Mouse (Mus musculus): ENCODE measurements around the gene Cd101. TPM values are rescaled to one million over a fixed set of nuclear protein-coding genes. Genes with fewer than 3 reads are reported as not detected.

The Cd101 gene
- total and polyA plus RNA-seq, 2 experiments from 2014 or later = 0.11 to 0.43 TPM

GRCm38 (mm10) chr3:100969176-100969917 lies 60.0 kb downstream of the Cd101 start, which contains the start of gene Ttf2:
Ttf2 (minus strand) TSS chr3:100969663.
- Histone ChIP-seq H3K27ac (ENCODE audit: low read depth, low read length) (no peak within 1 kb of the TSS), H3K9ac (peak within 1 kb of the TSS; percentile 31; the same call in 1 of the 2 replicates), H3K4me2 (ENCODE audit: low read depth) (peak within 1 kb of the TSS; percentile 85), H3K36me3 (ENCODE audit: insufficient read depth) (no peaks in the 10 kb centered on the region), H3K27me3 (ENCODE audit: insufficient read depth, low read length) (no peaks in the 10 kb centered on the region), H3K9me3 (ENCODE audit: low read length) (no peaks in the 10 kb centered on the region), H3K4me3 (ENCODE audit: low read depth, low read length) (peak within 1 kb of the TSS; percentile 41), H3K4me1 (ENCODE audit: insufficient read depth) (0 out of 2 replicates have a peak, but pooled peaks cover 4% of the 10 kb centered on the region)
- DNase-seq = peak; percentile 93
- no peak for TF ChIP-seq CTCF (IDR thresholded peaks at IDR 0.05; ENCODE audit: low read depth)
- peak; percentile 99 for ATAC-seq
- WGBS = under 1% methylated on average over 38 of the region's 40 CpGs

DNA sequence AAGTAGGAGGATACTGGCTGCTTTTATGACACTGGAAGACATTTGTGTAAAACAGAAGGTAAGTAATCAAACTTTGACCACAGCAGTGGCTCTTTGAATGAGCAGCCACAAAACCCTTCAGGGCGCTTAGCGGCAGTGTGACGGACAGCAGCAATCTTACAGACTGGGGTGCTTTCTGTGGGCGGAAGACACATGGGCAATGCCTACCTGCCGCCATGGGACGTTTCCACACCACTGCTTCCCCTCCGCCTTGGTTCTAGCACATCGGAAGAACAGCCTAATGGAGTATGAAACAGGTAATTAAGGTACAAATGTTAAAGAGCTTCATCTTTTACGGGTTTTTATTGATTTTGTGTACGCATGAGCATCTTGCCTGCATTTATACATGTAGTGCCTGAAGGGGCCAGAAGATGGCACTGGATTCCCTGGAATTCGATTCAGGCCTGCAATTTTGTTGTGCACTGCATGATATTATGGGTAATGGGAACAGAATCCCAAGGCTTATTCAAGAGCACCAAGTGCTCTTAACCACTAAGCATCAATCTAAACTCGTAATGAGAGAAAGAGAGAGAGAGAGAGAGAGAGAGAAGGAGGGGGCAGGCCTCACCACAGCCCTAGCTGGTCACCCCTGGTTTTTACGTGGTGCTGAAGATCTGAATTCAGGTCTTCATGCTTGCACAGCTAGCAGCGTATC lies 65.4 kb downstream of the Cd101 start:
- Histone ChIP-seq H3K4me3 (ENCODE audit: low read depth, low read length) (no peak overlapping the region), H3K4me1 (ENCODE audit: insufficient read depth) (0 out of 2 replicates have a peak, but pooled peaks cover 2% of the 10 kb centered on the region), H3K4me2 (ENCODE audit: low read depth) (no peak overlapping the region), H3K9me3 (ENCODE audit: low read length) (no peaks in the 10 kb centered on the region), H3K9ac (no peak overlapping the region), H3K27ac (ENCODE audit: low read depth, low read length) (no peak overlapping the region), H3K27me3 (ENCODE audit: insufficient read depth, low read length) (no peaks in the 10 kb centered on the region), H3K36me3 (ENCODE audit: insufficient read depth) (no peaks in the 10 kb centered on the region)
- 74% methylated on average over 14 of the region's 14 CpGs for WGBS
- TF ChIP-seq CTCF (IDR thresholded peaks at IDR 0.05; ENCODE audit: low read depth) = peak; percentile 83
- ATAC-seq (peak; percentile 71), DNase-seq (peak; percentile 86)

GRCm38 (mm10) chr3:100961501-100961900 lies 67.9 kb downstream of the Cd101 start:
- Histone ChIP-seq H3K9ac (no peak overlapping the region), H3K4me2 (ENCODE audit: low read depth) (no peak overlapping the region), H3K27me3 (ENCODE audit: insufficient read depth, low read length) (no peaks in the 10 kb centered on the region), H3K27ac (ENCODE audit: low read depth, low read length) (no peak overlapping the region), H3K36me3 (ENCODE audit: insufficient read depth) (no peaks in the 10 kb centered on the region; the same call in 1 of the 2 replicates), H3K4me3 (ENCODE audit: low read depth, low read length) (no peak overlapping the region), H3K9me3 (ENCODE audit: low read length) (no peaks in the 10 kb centered on the region), H3K4me1 (ENCODE audit: insufficient read depth) (no peaks in the 10 kb centered on the region)
- TF ChIP-seq CTCF (IDR thresholded peaks at IDR 0.05; ENCODE audit: low read depth) = no peak
- ATAC-seq (no peak), DNase-seq (no peak)
- WGBS = 94% methylated on average over 7 of the region's 7 CpGs

GRCm38 (mm10) chr3:100961007-100961406 lies 68.3 kb downstream of the Cd101 start:
- Histone ChIP-seq H3K9me3 (ENCODE audit: low read length) (no peaks in the 10 kb centered on the region), H3K27me3 (ENCODE audit: insufficient read depth, low read length) (no peaks in the 10 kb centered on the region), H3K27ac (ENCODE audit: low read depth, low read length) (no peak overlapping the region), H3K4me3 (ENCODE audit: low read depth, low read length) (no peak overlapping the region), H3K4me1 (ENCODE audit: insufficient read depth) (no peaks in the 10 kb centered on the region), H3K9ac (no peak overlapping the region), H3K4me2 (ENCODE audit: low read depth) (no peak overlapping the region), H3K36me3 (ENCODE audit: insufficient read depth) (no peaks in the 10 kb centered on the region; the same call in 1 of the 2 replicates)
- no peak for ATAC-seq
- no peak for TF ChIP-seq CTCF (IDR thresholded peaks at IDR 0.05; ENCODE audit: low read depth)
- no peak for DNase-seq
- 82% methylated on average over 5 of the region's 5 CpGs for WGBS

DNA sequence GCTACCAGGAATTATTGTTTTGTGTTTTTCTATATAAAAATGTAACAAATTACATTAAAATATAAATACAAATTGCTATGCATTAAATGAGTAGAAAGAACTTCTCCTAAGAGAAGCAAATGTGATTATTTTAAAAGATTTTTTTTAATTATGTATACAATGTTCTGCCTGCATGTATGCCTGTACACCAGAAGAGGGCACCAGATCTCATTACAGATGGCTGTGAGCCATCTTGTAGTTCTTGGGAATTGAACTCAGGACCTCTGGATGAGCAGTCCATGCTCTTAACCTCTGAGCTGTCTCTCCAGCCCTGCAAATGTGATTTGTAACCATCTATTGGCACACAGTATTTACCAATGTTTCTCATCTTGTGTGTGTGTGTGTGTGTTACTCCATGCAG lies 74.7 kb downstream of the Cd101 start:
- H3K27me3 ChIP-seq (ENCODE audit: insufficient read depth, low read length) = no peaks in the 10 kb centered on the region
- ATAC-seq (no peak), DNase-seq (no peak)
- H3K4me2 ChIP-seq (ENCODE audit: low read depth) = no peak overlapping the region
- peak; percentile 40 for TF ChIP-seq CTCF (IDR thresholded peaks at IDR 0.05; ENCODE audit: low read depth)
- no peak overlapping the region for H3K4me3 ChIP-seq (ENCODE audit: low read depth, low read length)
- no peaks in the 10 kb centered on the region for H3K9me3 ChIP-seq (ENCODE audit: low read length)
- no peak overlapping the region for H3K27ac ChIP-seq (ENCODE audit: low read depth, low read length)
- no peaks in the 10 kb centered on the region for H3K4me1 ChIP-seq (ENCODE audit: insufficient read depth)
- H3K9ac ChIP-seq = no peak overlapping the region
- no peaks in the 10 kb centered on the region; the same call in 1 of the 2 replicates for H3K36me3 ChIP-seq (ENCODE audit: insufficient read depth)

DNA sequence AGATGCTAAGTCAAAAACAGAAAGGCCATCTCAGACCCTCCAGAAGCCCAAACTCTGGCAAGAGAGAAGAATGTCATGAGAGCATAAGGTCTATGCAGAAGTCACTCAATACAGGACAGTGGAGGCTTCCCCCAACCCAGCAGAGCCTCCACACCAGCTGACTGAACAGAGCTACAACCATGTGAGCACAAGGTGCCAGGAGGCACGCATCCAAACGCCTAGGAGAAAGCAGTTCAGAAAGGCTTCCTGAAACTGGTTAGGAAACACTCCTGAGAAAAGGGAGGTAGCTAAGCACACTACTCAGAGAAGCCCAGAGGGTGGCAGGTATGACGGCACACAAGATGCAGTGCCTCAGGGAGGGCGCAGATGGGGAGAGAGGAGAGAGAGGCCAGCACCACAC lies 77.8 kb downstream of the Cd101 start:
- no peak overlapping the region for H3K27ac ChIP-seq (ENCODE audit: low read depth, low read length)
- DNase-seq (no peak), ATAC-seq (no peak)
- H3K4me2 ChIP-seq (ENCODE audit: low read depth) = no peak overlapping the region
- no peaks in the 10 kb centered on the region for H3K9me3 ChIP-seq (ENCODE audit: low read length)
- H3K36me3 ChIP-seq (ENCODE audit: insufficient read depth) = no peaks in the 10 kb centered on the region
- H3K27me3 ChIP-seq (ENCODE audit: insufficient read depth, low read length) = no peaks in the 10 kb centered on the region
- 93% methylated on average over 4 of the region's 4 CpGs for WGBS
- TF ChIP-seq CTCF (IDR thresholded peaks at IDR 0.05; ENCODE audit: low read depth) = no peak
- H3K4me1 ChIP-seq (ENCODE audit: insufficient read depth) = no peaks in the 10 kb centered on the region
- H3K4me3 ChIP-seq (ENCODE audit: low read depth, low read length) = no peak overlapping the region
- no peak overlapping the region for H3K9ac ChIP-seq

- TF ChIP-seq CTCF (IDR thresholded peaks at IDR 0.05; ENCODE audit: low read depth) = no peak
- no peaks in the 10 kb centered on the region for H3K4me1 ChIP-seq (ENCODE audit: insufficient read depth)
- WGBS = 93% methylated on average over 8 of the region's 8 CpGs
- H3K9me3 ChIP-seq (ENCODE audit: low read length) = no peaks in the 10 kb centered on the region
- H3K27me3 ChIP-seq (ENCODE audit: insufficient read depth, low read length) = no peaks in the 10 kb centered on the region
- no peak overlapping the region for H3K4me2 ChIP-seq (ENCODE audit: low read depth)
- DNase-seq (no peak), ATAC-seq (no peak)
- no peak overlapping the region for H3K27ac ChIP-seq (ENCODE audit: low read depth, low read length)
- H3K4me3 ChIP-seq (ENCODE audit: low read depth, low read length) = no peak overlapping the region
- no peak overlapping the region for H3K9ac ChIP-seq
- no peaks in the 10 kb centered on the region for H3K36me3 ChIP-seq (ENCODE audit: insufficient read depth)
These were observed 82.1 kb downstream of the Cd101 start for GRCm38 (mm10) chr3:100947286-100947685.

Other genes with a start within 250 kb of the Cd101 start
- gene Vtcn1, start 204.1 kb downstream of the Cd101 start, total RNA-seq (2014; rRNA removed) = not detected in 2 replicates
- not detected in 2 replicates for gene Vtcn1, start 204.1 kb downstream of the Cd101 start, polyA plus RNA-seq (2015; fragmentation: Nextera tagmentation; extraction: Ambion mirVana)
- 9.6 and 12.0 TPM in 2 replicates for gene Trim45, start 107.4 kb downstream of the Cd101 start, total RNA-seq (2014; rRNA removed)
- gene Trim45, start 107.4 kb downstream of the Cd101 start, polyA plus RNA-seq (2015; fragmentation: Nextera tagmentation; extraction: Ambion mirVana) = 4.3 and 5.3 TPM in 2 replicates
- 2.3 and 2.8 TPM in 2 replicates for gene Ttf2, start 59.9 kb downstream of the Cd101 start, total RNA-seq (2014; rRNA removed)
- gene Ttf2, start 59.9 kb downstream of the Cd101 start, polyA plus RNA-seq (2015; fragmentation: Nextera tagmentation; extraction: Ambion mirVana) = 1.1 and 2.0 TPM in 2 replicates
- 37.7 and 40.2 TPM in 2 replicates for gene Ptgfrn, start 80.7 kb upstream of the Cd101 start, total RNA-seq (2014; rRNA removed)
- 2.7 and 3.2 TPM in 2 replicates for gene Ptgfrn, start 80.7 kb upstream of the Cd101 start, polyA plus RNA-seq (2015; fragmentation: Nextera tagmentation; extraction: Ambion mirVana)

All from forebrain, postnatal 0 days (tissue).